Comparison of ENCODE assay signal across 9 mouse cellular contexts in the genomic region with DNA sequence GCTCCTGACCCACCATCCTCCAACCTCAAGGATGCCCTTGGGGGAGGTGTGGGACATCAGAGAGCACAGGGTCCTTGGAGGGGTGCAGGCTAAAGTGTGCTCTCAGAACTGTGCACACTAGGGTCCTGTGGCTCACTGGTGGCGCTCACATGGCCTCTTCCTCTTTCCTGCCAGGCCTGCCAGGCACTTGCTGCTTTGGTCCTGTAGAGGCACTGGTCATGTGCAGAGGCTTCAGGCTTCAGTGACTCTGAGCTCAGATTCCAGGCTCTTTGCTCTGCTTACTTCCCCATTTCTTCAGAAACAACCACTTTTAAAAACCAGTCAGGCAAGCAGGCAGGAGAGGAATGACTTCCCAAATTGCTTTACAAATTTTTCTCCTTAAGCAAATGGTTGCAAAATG. TPM values are rescaled to one million over a fixed set of nuclear protein-coding genes. Genes with fewer than 3 reads are reported as not detected.
DNase-seq lines count a peak whose midpoint lies in the region; ATAC-seq and TF ChIP-seq lines count a peak whose summit lies in the region.
"Had no signal": no experiment of that assay in that cellular context is flagged by ENCODE, and none has a peak within 500 bp of the region (broad histone marks: within the 10 kb centered on the region; RNA-seq: fewer than 3 reads in every experiment).

No protein-coding gene starts in this region.

- no peaks in the 10 kb centered on the region for H3K79me2 ChIP-seq in CH12.LX (replicated peaks; ENCODE audit: control insufficient read depth, extremely low read depth, insufficient read depth, poor library complexity, severe bottlenecking)

- peaks cover 2% of the 10 kb centered on the region for H3K27me3 ChIP-seq in CH12.LX (replicated peaks)
- H3K27me3 ChIP-seq in hindbrain, embryonic 10.5 days (ENCODE audit: insufficient read depth, poor library complexity, severe bottlenecking): no peaks in the 10 kb centered on the region
- H3K27me3 ChIP-seq in midbrain, embryonic 10.5 days (ENCODE audit: low read depth, poor library complexity, severe bottlenecking): no peaks in the 10 kb centered on the region

- H3K9ac ChIP-seq in CH12.LX (ENCODE audit: insufficient read depth, low read depth): no peak overlapping the region

- WGBS in hindbrain, embryonic 10.5 days: 76% methylated on average over 1 of the region's 1 CpGs
- 60% methylated on average over 1 of the region's 1 CpGs for WGBS in midbrain, embryonic 10.5 days

- TF ChIP-seq EP300 in CH12.LX (IDR thresholded peaks at IDR 0.05; ENCODE audit: low read length): peak; percentile 70

- H3K36me3 ChIP-seq in CH12.LX (replicated peaks in 1 of 2; ENCODE audit: control insufficient read depth in 1 of 2, insufficient read depth in 1 of 2, low read length in 1 of 2): no peaks in the 10 kb centered on the region
- no peaks in the 10 kb centered on the region for H3K36me3 ChIP-seq in hindbrain, embryonic 10.5 days
- no peaks in the 10 kb centered on the region for H3K36me3 ChIP-seq in midbrain, embryonic 10.5 days

- H3K4me1 ChIP-seq in CH12.LX (ENCODE audit: control insufficient read depth in 1 of 2, insufficient read depth in 2 of 2): peaks cover 4 to 13% of the 10 kb centered on the region in 2 experiments
- peaks cover 25% of the 10 kb centered on the region for H3K4me1 ChIP-seq in bone marrow macrophage, adult 2 months (ENCODE audit: control insufficient read depth, insufficient read depth, low read length)
- H3K4me1 ChIP-seq in hindbrain, embryonic 10.5 days (replicated peaks): peaks cover 19% of the 10 kb centered on the region
- peaks cover 19% of the 10 kb centered on the region for H3K4me1 ChIP-seq in midbrain, embryonic 10.5 days

- H3K9me3 ChIP-seq in CH12.LX (replicated peaks; ENCODE audit: low read length): peaks cover 2% of the 10 kb centered on the region
- no peaks in the 10 kb centered on the region for H3K9me3 ChIP-seq in hindbrain, embryonic 10.5 days
- H3K9me3 ChIP-seq in midbrain, embryonic 10.5 days (replicated peaks): no peaks in the 10 kb centered on the region

- no peak; the same call in 1 of the 2 replicates for TF ChIP-seq RAD21 in CH12.LX (IDR thresholded peaks at IDR 0.05; ENCODE audit: low read depth, low read length)

- in situ Hi-C loops in CH12.LX (cut with MboI; ENCODE audit: low pct_ligation_motif_present, low pct_unique_long_range_greater_than_20kb, low sequenced_read_pairs): no loop called here

- DNase-seq in CH12.LX (ENCODE audit: extremely low read depth): peak; percentile 80
- DNase-seq in kidney, postnatal 14 days: peak; percentile 53
- DNase-seq in lung, postnatal 4 days: peak; percentile 44 to 71
- no peak for DNase-seq in right cerebral cortex, adult 18-20 months
- no peak for DNase-seq in hindbrain, embryonic 10.5 days (ENCODE audit: low spot score)
- no peak for DNase-seq in midbrain, embryonic 10.5 days (ENCODE audit: low spot score)

- no peak overlapping the region for H3K4me2 ChIP-seq in CH12.LX (ENCODE audit: insufficient read depth, low read depth, poor library complexity, severe bottlenecking)

- no peak overlapping the region for H3K4me3 ChIP-seq in CH12.LX (replicated peaks in 1 of 3; ENCODE audit: low read depth in 2 of 3, low read length in 2 of 3, poor library complexity in 1 of 3)
- H3K4me3 ChIP-seq in bone marrow macrophage, adult 2 months (ENCODE audit: insufficient read depth, low read length): no peak overlapping the region
- H3K4me3 ChIP-seq in hindbrain, embryonic 10.5 days: no peak overlapping the region
- H3K4me3 ChIP-seq in midbrain, embryonic 10.5 days: no peak overlapping the region
- H3K4me3 ChIP-seq: myocyte had no signal

- peak in 1 of 2 experiments; percentile 20; a peak in 2 of 4 replicates for TF ChIP-seq CTCF in CH12.LX (conservative IDR thresholded peaks at IDR 0.05 in 1 of 2, IDR thresholded peaks at IDR 0.05 in 1 of 2; ENCODE audit: low read depth in 2 of 2, low read length in 2 of 2)
- TF ChIP-seq CTCF in bone marrow macrophage, adult 2 months (IDR thresholded peaks at IDR 0.05; ENCODE audit: low read depth, low read length): no peak

- dilution Hi-C loops in CH12.LX (cut with MboI; ENCODE audit: extremely low pct_ligation_motif_present, extremely low pct_unique_long_range_greater_than_20kb, low sequenced_read_pairs): no loop called here

- TF ChIP-seq POLR2A in CH12.LX (IDR thresholded peaks at IDR 0.05; ENCODE audit: low read depth, low read length): no peak
- no peak for TF ChIP-seq POLR2A in bone marrow macrophage, adult 2 months (IDR thresholded peaks at IDR 0.05; ENCODE audit: borderline replicate concordance, low read depth, low read length)

- H3K27ac ChIP-seq in CH12.LX (ENCODE audit: insufficient read depth, low read depth): no peak overlapping the region
- H3K27ac ChIP-seq in bone marrow macrophage, adult 2 months (ENCODE audit: insufficient read depth, low read depth, low read length): peak overlapping the region; percentile 97
- no peak overlapping the region for H3K27ac ChIP-seq in hindbrain, embryonic 10.5 days
- H3K27ac ChIP-seq in midbrain, embryonic 10.5 days (replicated peaks): no peak overlapping the region

- no peak for ATAC-seq in inflammation-experienced regulatory T-cells, adult 6 months

TF ChIP-seq in CH12.LX, 34 proteins besides CTCF, POLR2A, EP300 and RAD21:
- no peak for TF ChIP-seq CHD2 (IDR thresholded peaks at IDR 0.05; ENCODE audit: low read length)
- TF ChIP-seq USF2 (conservative IDR thresholded peaks at IDR 0.05; ENCODE audit: low read depth, low read length): no peak
- peak; percentile 95 for TF ChIP-seq BHLHE40 (IDR thresholded peaks at IDR 0.05; ENCODE audit: low read depth, low read length)
- 0 out of 2 replicates have a peak, but pooled peaks have one; percentile 12 for TF ChIP-seq ETS1 (conservative IDR thresholded peaks at IDR 0.05; ENCODE audit: low read depth, low read length)
TF ChIP-seq in CH12.LX: peak in this region for 2.

RNA-seq across cellular contexts. Expression of gene BC017158, which starts 34.9 kb away (rescaled TPM):
- total RNA-seq in CH12.LX (2012; rRNA removed): 6.1 and 8.1 TPM in 2 replicates
- 4.7 and 4.9 TPM in 2 replicates for total RNA-seq in CH12.LX (2014; rRNA removed)
- polyA plus RNA-seq in CH12.LX (2012; ENCODE audit: insufficient read length, low read depth): 11.5 and 14.5 TPM in 2 replicates
- polyA plus RNA-seq in bone marrow macrophage, adult 2 months (2012; ENCODE audit: insufficient read depth, insufficient read length, missing spikeins): 16.7 and 18.4 TPM in 2 replicates
- 1 to 10 TPM; 5.4 to 8.6 (median 7.3) TPM for polyA plus RNA-seq in inflammation-experienced regulatory T-cells, adult 6 months (2017; shearing (Covaris generic))
- polyA plus RNA-seq in hindbrain, embryonic 10.5 days (2016; fragmentation: Nextera tagmentation; extraction: Ambion mirVana): 24.7 and 26.8 TPM in 2 replicates
- 24.6 and 26.3 TPM in 2 replicates for polyA plus RNA-seq in midbrain, embryonic 10.5 days (2016; fragmentation: Nextera tagmentation; extraction: Ambion mirVana)

Comparison
In these comparisons a context has a peak if more than half of its experiments do, and no peak if none do; other contexts are left out.
1. DNase-seq: peak in CH12.LX (single experiment), kidney, postnatal 14 days (single experiment) and lung, postnatal 4 days (2 of 2); none in right cerebral cortex, adult 18-20 months (single experiment), hindbrain, embryonic 10.5 days (single experiment) and midbrain, embryonic 10.5 days (single experiment).